Mouse (Mus musculus): ENCODE measurements around the gene Tpcn1. TPM values are rescaled to one million over a fixed set of nuclear protein-coding genes. Genes with fewer than 3 reads are reported as not detected.
A peak's percentile ranks its signal among the peaks of the same experiment; 100 is the strongest.

Gene Tpcn1
- total and polyA plus RNA-seq, 2 experiments: 7.6 to 51.9 TPM

DNA sequence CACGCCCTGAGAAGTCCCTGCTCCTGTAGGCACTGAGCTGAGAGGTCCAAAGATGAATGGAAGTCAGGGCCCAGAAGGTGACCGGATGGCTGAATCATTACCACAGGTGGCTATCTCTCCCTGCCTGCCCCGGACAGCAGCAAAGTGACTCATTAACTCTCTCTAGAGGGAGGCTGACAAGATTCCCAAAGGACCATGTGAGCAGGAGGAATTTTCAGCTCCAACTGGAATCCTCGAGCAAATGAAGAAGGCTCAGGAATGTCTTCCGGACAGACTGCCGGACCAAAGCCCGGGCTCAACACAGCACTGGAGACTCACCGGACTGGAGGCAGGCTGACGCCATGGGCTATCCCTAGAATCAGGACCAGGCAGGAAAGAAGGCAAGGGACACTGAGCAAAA is 6.5 kb downstream of the Tpcn1 start:
- TF ChIP-seq CTCF (IDR thresholded peaks at IDR 0.05; ENCODE audit: low read depth, low read length) (no peak), POLR2A (IDR thresholded peaks at IDR 0.05; ENCODE audit: extremely low read depth, insufficient read depth, low read length) (no peak)
- H3K36me3 ChIP-seq (ENCODE audit: control insufficient read depth, insufficient read depth, low read length): peaks cover 21% of the 10 kb centered on the region
- H3K79me2 ChIP-seq (ENCODE audit: control insufficient read depth, insufficient read depth, low read length): peaks cover 29% of the 10 kb centered on the region
- peaks cover 27% of the 10 kb centered on the region for H3K4me1 ChIP-seq (ENCODE audit: control insufficient read depth, insufficient read depth, low read length)
- no peaks in the 10 kb centered on the region for H3K27me3 ChIP-seq (ENCODE audit: control insufficient read depth, insufficient read depth, low read length)
- no peak overlapping the region for H3K4me3 ChIP-seq (ENCODE audit: insufficient read depth, low read depth, low read length)
- WGBS: 82% methylated on average over 9 of the region's 9 CpGs
- DNase-seq (ENCODE audit: extremely low read depth, low read depth, low spot score): no peak
- no peak overlapping the region for H3K9ac ChIP-seq (ENCODE audit: low read depth, low read length)
- H3K27ac ChIP-seq (replicated peaks; ENCODE audit: insufficient read depth, low read depth, low read length): no peak overlapping the region

DNA sequence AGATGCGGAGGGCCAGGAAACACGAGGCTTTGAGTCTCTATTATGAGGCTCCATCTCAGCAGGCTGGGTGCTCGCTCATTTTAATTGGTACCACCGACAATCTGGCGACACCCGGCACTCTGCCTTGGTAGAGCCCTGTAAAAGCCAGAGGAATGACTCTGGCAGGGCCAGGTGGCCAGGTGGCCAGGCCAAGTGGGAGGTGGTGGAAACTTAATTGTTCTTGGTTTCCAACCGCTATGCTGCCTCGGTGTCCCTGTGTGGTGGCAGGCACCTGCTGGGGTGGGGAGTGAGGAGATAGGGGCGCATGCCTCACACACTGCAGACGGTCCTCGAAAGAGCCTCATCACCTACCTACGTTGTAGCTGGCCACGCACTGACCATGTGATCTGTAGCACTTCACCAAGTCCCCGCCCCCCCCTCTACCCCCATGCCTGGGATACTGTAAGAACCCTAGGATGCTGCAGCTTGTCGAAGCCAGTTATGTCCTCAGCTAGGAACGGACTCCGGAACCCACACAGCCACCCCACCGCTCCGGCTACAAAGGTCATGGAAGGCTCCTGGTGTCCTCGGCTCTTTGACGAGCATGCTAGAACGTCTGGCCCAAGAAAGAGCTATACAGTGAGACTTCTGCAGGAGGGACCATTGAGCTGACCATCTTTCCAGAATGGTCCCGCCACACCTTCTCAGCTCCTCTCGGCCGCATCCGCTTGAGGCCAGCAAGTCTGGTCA is 8.4 kb downstream of the Tpcn1 start:
- Histone ChIP-seq H3K4me3 (ENCODE audit: insufficient read depth, low read depth, low read length) (no peak overlapping the region), H3K27me3 (ENCODE audit: control insufficient read depth, insufficient read depth, low read length) (no peaks in the 10 kb centered on the region), H3K36me3 (ENCODE audit: control insufficient read depth, insufficient read depth, low read length) (peaks cover 20% of the 10 kb centered on the region), H3K4me1 (ENCODE audit: control insufficient read depth, insufficient read depth, low read length) (peaks cover 24% of the 10 kb centered on the region), H3K9ac (ENCODE audit: low read depth, low read length) (peak overlapping the region; percentile 30; the same call in 1 of the 2 replicates), H3K27ac (replicated peaks; ENCODE audit: insufficient read depth, low read depth, low read length) (no peak overlapping the region), H3K79me2 (ENCODE audit: control insufficient read depth, insufficient read depth, low read length) (peaks cover 34% of the 10 kb centered on the region)
- no peak for TF ChIP-seq CTCF (IDR thresholded peaks at IDR 0.05; ENCODE audit: low read depth, low read length)
- TF ChIP-seq POLR2A (IDR thresholded peaks at IDR 0.05; ENCODE audit: extremely low read depth, insufficient read depth, low read length): no peak
- 89% methylated on average over 26 of the region's 26 CpGs for WGBS
- no peak for DNase-seq (ENCODE audit: extremely low read depth, low read depth, low spot score)

DNA sequence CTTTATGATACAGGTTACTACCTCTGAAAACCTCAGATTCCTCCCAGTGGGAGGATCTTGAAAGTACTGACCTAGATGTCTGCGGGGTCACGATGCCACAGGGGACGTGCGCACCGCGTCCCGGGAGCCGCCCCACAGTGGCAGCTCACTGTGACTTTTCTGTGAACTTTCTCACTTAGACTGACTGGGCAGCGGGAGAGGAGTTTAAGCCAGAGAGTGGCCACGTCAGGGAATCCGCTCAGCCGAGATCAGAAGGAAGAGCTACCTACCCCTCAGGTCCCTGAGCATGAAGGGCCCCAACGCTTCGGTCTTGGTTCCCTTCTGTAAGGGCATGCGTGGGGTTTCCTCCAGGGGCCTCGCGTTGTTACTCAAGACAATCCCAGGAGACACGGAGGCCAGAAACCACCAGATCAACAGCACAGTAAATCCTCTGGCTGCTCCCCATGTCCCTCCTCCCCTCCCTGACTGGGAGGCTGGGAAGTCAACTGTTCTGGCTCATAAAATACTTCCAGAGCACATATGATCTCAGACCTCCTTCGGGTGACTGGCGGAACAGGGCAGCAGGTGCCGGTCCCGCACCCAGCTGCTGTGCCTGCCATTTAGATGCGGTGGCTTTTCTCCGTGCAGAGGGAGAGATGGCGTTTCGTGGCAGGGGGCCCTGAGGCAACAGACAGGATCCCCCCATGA is 9.1 kb downstream of the Tpcn1 start:
- Histone ChIP-seq H3K4me1 (ENCODE audit: control insufficient read depth, insufficient read depth, low read length) (peaks cover 24% of the 10 kb centered on the region), H3K36me3 (ENCODE audit: control insufficient read depth, insufficient read depth, low read length) (peaks cover 14% of the 10 kb centered on the region), H3K79me2 (ENCODE audit: control insufficient read depth, insufficient read depth, low read length) (peaks cover 34% of the 10 kb centered on the region), H3K9ac (ENCODE audit: low read depth, low read length) (peak overlapping the region; percentile 30; the same call in 1 of the 2 replicates), H3K27me3 (ENCODE audit: control insufficient read depth, insufficient read depth, low read length) (no peaks in the 10 kb centered on the region), H3K4me3 (ENCODE audit: insufficient read depth, low read depth, low read length) (no peak overlapping the region), H3K27ac (replicated peaks; ENCODE audit: insufficient read depth, low read depth, low read length) (peak overlapping the region; percentile 55)
- WGBS: 31% methylated on average over 26 of the region's 26 CpGs
- peak; percentile 65 for DNase-seq (ENCODE audit: extremely low read depth, low read depth, low spot score)
- TF ChIP-seq CTCF (IDR thresholded peaks at IDR 0.05; ENCODE audit: low read depth, low read length): no peak
- no peak for TF ChIP-seq POLR2A (IDR thresholded peaks at IDR 0.05; ENCODE audit: extremely low read depth, insufficient read depth, low read length)

DNA sequence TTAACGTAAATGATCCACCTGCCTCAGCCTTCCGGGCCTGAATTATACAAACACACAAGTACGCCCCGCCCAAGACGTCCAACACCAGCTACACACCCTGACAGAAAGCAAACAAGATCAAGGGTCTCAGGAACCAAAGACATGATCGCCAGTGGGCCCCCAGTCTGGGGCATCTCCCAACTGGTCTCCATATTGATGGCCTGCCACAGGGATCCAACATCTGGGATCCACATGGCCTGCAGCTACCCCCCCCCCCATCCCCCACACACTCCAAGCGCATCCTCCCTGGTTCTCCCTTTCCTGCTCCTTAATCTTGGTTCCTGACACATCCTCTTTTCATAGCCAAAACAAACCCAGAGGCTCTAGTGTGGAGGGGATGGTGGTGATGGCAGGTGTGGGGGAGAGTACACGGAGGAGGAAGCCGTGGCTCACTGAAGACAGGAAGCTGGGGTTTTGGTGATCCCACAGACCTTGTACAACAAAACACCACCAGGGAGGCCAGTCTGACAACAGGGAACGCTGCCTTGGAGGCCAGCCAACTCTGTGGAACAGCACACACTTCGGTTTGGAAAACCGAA is 9.9 kb downstream of the Tpcn1 start:
- Histone ChIP-seq H3K27ac (replicated peaks; ENCODE audit: insufficient read depth, low read depth, low read length) (no peak overlapping the region), H3K4me3 (ENCODE audit: insufficient read depth, low read depth, low read length) (no peak overlapping the region), H3K4me1 (ENCODE audit: control insufficient read depth, insufficient read depth, low read length) (peaks cover 24% of the 10 kb centered on the region), H3K27me3 (ENCODE audit: control insufficient read depth, insufficient read depth, low read length) (no peaks in the 10 kb centered on the region), H3K36me3 (ENCODE audit: control insufficient read depth, insufficient read depth, low read length) (peaks cover 11% of the 10 kb centered on the region), H3K9ac (ENCODE audit: low read depth, low read length) (no peak overlapping the region), H3K79me2 (ENCODE audit: control insufficient read depth, insufficient read depth, low read length) (peaks cover 37% of the 10 kb centered on the region)
- no peak for TF ChIP-seq POLR2A (IDR thresholded peaks at IDR 0.05; ENCODE audit: extremely low read depth, insufficient read depth, low read length)
- no peak for TF ChIP-seq CTCF (IDR thresholded peaks at IDR 0.05; ENCODE audit: low read depth, low read length)
- WGBS: 49% methylated on average over 12 of the region's 12 CpGs
- DNase-seq (ENCODE audit: extremely low read depth, low read depth, low spot score): peak; percentile 32

DNA sequence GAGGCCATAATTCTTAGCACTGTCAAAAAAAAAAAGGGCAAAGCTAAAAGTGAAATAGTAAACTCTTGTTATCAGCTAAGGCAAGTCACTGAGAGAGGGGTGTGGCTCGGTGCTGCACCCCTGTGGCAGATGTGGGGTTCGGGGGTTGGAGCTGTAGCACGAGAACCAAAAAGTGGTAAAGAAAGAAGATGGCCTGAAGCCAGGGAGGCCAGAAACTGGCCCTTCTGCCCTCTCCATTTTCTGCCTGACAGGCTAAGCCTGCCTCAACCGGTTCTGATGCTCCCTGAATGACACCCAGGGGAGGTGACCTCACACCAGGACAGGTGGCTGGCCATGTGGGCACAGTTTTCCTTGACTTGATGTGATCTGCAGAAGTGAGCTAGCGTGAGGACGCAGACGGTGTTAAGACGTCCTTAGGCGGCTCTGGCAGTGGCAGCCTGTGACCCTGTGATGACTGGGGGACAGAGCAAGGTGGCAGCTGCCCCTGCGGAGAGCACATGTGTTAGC is 10.5 kb downstream of the Tpcn1 start:
- WGBS: 67% methylated on average over 10 of the region's 10 CpGs
- peaks cover 9% of the 10 kb centered on the region for H3K36me3 ChIP-seq (ENCODE audit: control insufficient read depth, insufficient read depth, low read length)
- peaks cover 32% of the 10 kb centered on the region for H3K79me2 ChIP-seq (ENCODE audit: control insufficient read depth, insufficient read depth, low read length)
- no peak overlapping the region for H3K27ac ChIP-seq (replicated peaks; ENCODE audit: insufficient read depth, low read depth, low read length)
- DNase-seq (ENCODE audit: extremely low read depth, low read depth, low spot score): no peak
- no peak overlapping the region for H3K9ac ChIP-seq (ENCODE audit: low read depth, low read length)
- H3K27me3 ChIP-seq (ENCODE audit: control insufficient read depth, insufficient read depth, low read length): no peaks in the 10 kb centered on the region
- no peak overlapping the region for H3K4me3 ChIP-seq (ENCODE audit: insufficient read depth, low read depth, low read length)
- peaks cover 24% of the 10 kb centered on the region for H3K4me1 ChIP-seq (ENCODE audit: control insufficient read depth, insufficient read depth, low read length)
- peak; percentile 32 for TF ChIP-seq CTCF (IDR thresholded peaks at IDR 0.05; ENCODE audit: low read depth, low read length)
- no peak for TF ChIP-seq POLR2A (IDR thresholded peaks at IDR 0.05; ENCODE audit: extremely low read depth, insufficient read depth, low read length)
